In genomic region chr15:4219102-4219501, GRCm38 (mm10) we compare ENCODE assay signal across 10 mouse cellular contexts.
DNase-seq lines count a peak whose midpoint lies in the region.
"Had no signal": no experiment of that assay in that cellular context is flagged by ENCODE, and none has a peak within 500 bp of the region (broad histone marks: within the 10 kb centered on the region; RNA-seq: fewer than 3 reads in every experiment).

No protein-coding gene starts in this region.

- DNase-seq in left cerebral cortex, adult 11 months (ENCODE audit: low spot score) = peak; percentile 11
- no peak for DNase-seq in left cerebral cortex, postnatal 10 days (ENCODE audit: extremely low spot score in 1 of 2, low spot score in 2 of 2)
- DNase-seq in cerebellum, adult 8-10 months = peak; percentile 62
- peak; percentile 12 to 29 for DNase-seq in layer of hippocampus, adult 8-10 months (ENCODE audit: low spot score in 2 of 2)
- DNase-seq in telencephalon, adult 2 months (ENCODE audit: low read depth, low spot score) = peak; percentile 71
- DNase-seq in kidney, postnatal 14 days = no peak
- no peak for DNase-seq in gastrocnemius, postnatal 10 days
- DNase-seq: kidney, adult 2 months; lung, postnatal 4 days; midbrain, embryonic 14.5 days had no signal

- intact Hi-C loops in left cerebral cortex, postnatal 10 days (cut with DNase I) = no loop called here

Comparison
In these comparisons a context has a peak if more than half of its experiments do, and no peak if none do; other contexts are left out.
1. DNase-seq: peak in left cerebral cortex, adult 11 months (single experiment), cerebellum, adult 8-10 months (single experiment), layer of hippocampus, adult 8-10 months (2 of 2) and telencephalon, adult 2 months (single experiment); none in left cerebral cortex, postnatal 10 days (0 of 2), kidney, postnatal 14 days (single experiment) and gastrocnemius, postnatal 10 days (single experiment).